Mouse (Mus musculus): ENCODE measurements around the gene Skint9. TPM values are rescaled to one million over a fixed set of nuclear protein-coding genes. Genes with fewer than 3 reads are reported as not detected.
"Not testable (repeated sequence)": the region's sequence is repeated elsewhere in the genome, so short reads cannot be mapped to it uniquely, and the experiment has no call there.

Skint9 gene
- total RNA-seq (2017) = not detected in 2 replicates

DNA sequence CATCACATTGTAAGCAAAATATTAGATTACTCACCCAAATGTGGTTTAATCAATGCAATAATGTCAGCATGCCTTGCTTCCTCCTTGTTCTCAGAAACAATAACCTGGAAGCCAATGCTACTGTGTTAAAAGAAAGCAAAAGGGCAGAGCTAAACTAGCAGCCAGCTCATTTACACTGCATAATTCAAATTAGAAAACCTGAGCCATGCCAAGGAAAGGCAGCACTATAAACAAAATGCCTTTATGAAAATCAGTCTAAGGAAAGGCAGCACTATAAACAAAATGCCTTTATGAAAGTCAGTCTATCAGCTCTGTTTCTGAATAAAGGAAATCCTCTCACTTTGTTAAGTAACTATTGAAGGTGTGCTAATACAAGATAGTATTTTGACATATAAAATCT, at the start of gene Skint9:
Skint9 (minus strand) TSS at position 101 of the 400 bp plus-strand sequence.
- no peak for ATAC-seq (replicated peaks; ENCODE audit: low read depth, poor library complexity, severe bottlenecking)

DNA sequence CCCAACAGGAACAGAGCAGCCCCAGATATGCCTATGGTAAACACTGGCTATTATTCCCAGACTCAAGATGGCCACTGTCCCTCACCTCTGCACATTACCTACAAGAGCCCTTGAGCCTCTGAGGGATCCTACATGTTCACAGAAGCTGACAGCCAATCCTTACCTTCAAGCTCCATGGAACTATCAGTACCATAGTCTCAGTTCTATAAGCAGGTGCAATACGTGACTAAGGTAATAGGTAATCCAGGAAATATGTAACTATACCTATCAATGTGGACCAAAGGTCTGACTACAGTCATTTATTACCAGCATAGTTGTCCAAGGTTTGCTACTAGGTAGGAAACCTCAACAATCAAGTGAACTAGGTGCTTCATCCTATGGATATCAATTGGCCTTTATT, 1.1 kb downstream of the Skint9 start:
- no peak for ATAC-seq (replicated peaks; ENCODE audit: low read depth, poor library complexity, severe bottlenecking)

DNA sequence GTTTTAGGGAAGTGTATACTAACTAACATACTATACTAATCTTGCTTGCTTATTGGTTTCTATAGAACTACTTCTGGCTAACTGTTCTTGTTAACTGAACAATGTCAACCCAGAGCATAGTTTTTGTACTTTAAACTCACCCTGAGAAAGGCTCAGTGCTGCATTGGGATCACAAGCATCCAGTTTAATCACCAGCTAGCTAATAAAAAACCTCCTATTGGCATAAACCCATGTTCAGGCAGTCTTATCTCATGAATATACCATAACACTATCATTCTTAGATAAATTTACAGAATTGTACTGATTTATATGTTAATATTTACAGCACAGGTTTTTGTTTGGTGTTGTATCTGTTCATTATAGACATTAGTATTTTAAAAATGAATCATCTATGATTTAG, 1.6 kb downstream of the Skint9 start:
- no peak for ATAC-seq (replicated peaks; ENCODE audit: low read depth, poor library complexity, severe bottlenecking)

DNA sequence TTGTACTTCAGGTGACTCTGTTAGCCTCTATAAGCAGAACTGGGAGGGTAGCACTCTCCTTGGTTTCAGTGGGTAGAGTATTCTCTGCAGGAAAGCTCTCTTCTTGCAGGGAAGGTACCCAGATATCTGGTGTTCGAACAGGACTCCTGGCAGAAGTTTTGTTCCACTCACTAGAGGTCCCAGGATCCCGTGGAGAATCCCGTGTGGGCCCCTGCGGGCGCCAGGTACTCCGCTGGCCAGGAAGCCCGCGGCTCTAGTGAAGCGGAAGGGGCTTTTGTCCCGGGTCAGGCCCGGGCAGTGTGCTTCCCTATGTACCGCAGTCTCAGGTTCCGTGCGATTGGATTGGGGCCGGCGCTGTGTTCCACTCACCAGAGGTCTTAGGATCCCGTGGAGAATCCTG, 84.7 kb downstream of the Skint9 start:
- ATAC-seq (replicated peaks; ENCODE audit: low read depth, poor library complexity, severe bottlenecking) = not testable (repeated sequence)

Other genes starting within 250 kb of the Skint9 start
- not detected in 2 replicates for gene Skint3, start 201.7 kb downstream of the Skint9 start, total RNA-seq (2017)
- gene Skint2, start 123.2 kb upstream of the Skint9 start, total RNA-seq (2017) = not detected in 2 replicates